Mouse (Mus musculus) neural tube, embryonic 11.5 days (tissue): Measurements from ENCODE around the gene Ubxn10. TPM values are rescaled to one million over a fixed set of nuclear protein-coding genes. Genes with fewer than 3 reads are reported as not detected.

Experiments
- ATAC-seq: fragments of 200-750 bp; cut with Nextera tagmentation; 2 replicates; pipeline ENCODE4 v1.8.0; 2017; ENCODE audit warnings: moderate number of reproducible peaks, mild to moderate bottlenecking, moderate TSS enrichment, moderate library complexity; ENCODE audit not compliant: insufficient read depth, low FRiP score, low TSS enrichment
- DNase-seq: peaks from one replicate; pipeline ENCODE4 v3.0.0-alpha.2; 2015; ENCODE audit warnings: low spot score
- H3K27ac ChIP-seq: fragments of 300-500 bp; sonication (generic); 2 replicates; pipeline ENCODE4 v1.5.1; 2014; ENCODE audit warnings: low read depth, mild to moderate bottlenecking, low read length
- H3K27me3 ChIP-seq: fragments of 300-500 bp; sonication (generic); 2 replicates; pipeline ENCODE4 v1.6.1; 2014; ENCODE audit warnings: mild to moderate bottlenecking, low read length, mixed read lengths; ENCODE audit not compliant: control insufficient read depth, insufficient read depth
- H3K36me3 ChIP-seq: fragments of 300-500 bp; sonication (generic); 2 replicates; pipeline ENCODE4 v1.6.1; 2014; ENCODE audit warnings: mild to moderate bottlenecking, low read length, moderate library complexity, mixed read lengths; ENCODE audit not compliant: control insufficient read depth, insufficient read depth
- H3K4me1 ChIP-seq: fragments of 300-500 bp; sonication (generic); 2 replicates; pipeline ENCODE4 v1.6.1; 2014; ENCODE audit warnings: low read length, mixed read lengths; ENCODE audit not compliant: control insufficient read depth, insufficient read depth
- H3K4me2 ChIP-seq: fragments of 300-500 bp; sonication (generic); 2 replicates; pipeline ENCODE4 v1.6.1; 2014; ENCODE audit warnings: low read depth, mild to moderate bottlenecking, moderate library complexity
- H3K4me3 ChIP-seq: fragments of 300-500 bp; sonication (generic); 2 replicates; pipeline ENCODE4 v1.5.1; 2014; ENCODE audit warnings: low read depth, low read length
- H3K9ac ChIP-seq: fragments of 300-500 bp; sonication (generic); 2 replicates; pipeline ENCODE4 v1.6.1; 2014; ENCODE audit warnings: mild to moderate bottlenecking, low read length
- H3K9me3 ChIP-seq: fragments of 300-500 bp; sonication (generic); 2 replicates; pipeline ENCODE4 v1.6.1; 2016; ENCODE audit warnings: low read length; ENCODE audit not compliant: control insufficient read depth
- WGBS: fragments of 180-500 bp; shearing (Covaris S2); extraction: QIAGEN DNeasy Blood & Tissue Kit; methylation state at CpG from one replicate; pipeline ENCODE4 v1.1.7; 2014; 5-methylcytosine and 5-hydroxymethylcytosine counted together
- polyA plus RNA-seq: library from polyadenylated mRNA; unstranded; fragments of >200 nt; fragmentation: Nextera tagmentation; extraction: Ambion mirVana; gene quantifications from 2 replicates; pipeline ENCODE4 v1.2.1, GENCODE M21; 2014

Gene Ubxn10
- polyA plus RNA-seq, 1 experiment from 2014 or later: 1.0 TPM

- WGBS: 79% methylated on average over 10 of the region's 10 CpGs
- H3K27me3 ChIP-seq: no peaks in the 10 kb centered on the region
- H3K4me3 ChIP-seq: no peak overlapping the region
- H3K4me1 ChIP-seq: no peaks in the 10 kb centered on the region
- H3K9me3 ChIP-seq: no peaks in the 10 kb centered on the region
- no peak overlapping the region for H3K27ac ChIP-seq
- no peak overlapping the region for H3K4me2 ChIP-seq
- no peak for DNase-seq
- no peaks in the 10 kb centered on the region for H3K36me3 ChIP-seq
- ATAC-seq: no peak
- no peak overlapping the region for H3K9ac ChIP-seq
Observed at GRCm38 (mm10) chr4:138666521-138666920, 70.4 kb downstream of the Ubxn10 start.

- Histone ChIP-seq H3K9me3 (no peaks in the 10 kb centered on the region), H3K36me3 (no peaks in the 10 kb centered on the region), H3K9ac (no peak overlapping the region), H3K27me3 (no peaks in the 10 kb centered on the region), H3K4me1 (no peaks in the 10 kb centered on the region), H3K27ac (no peak overlapping the region), H3K4me2 (no peak overlapping the region), H3K4me3 (no peak overlapping the region)
- WGBS: 80% methylated on average over 11 of the region's 11 CpGs
- ATAC-seq (no peak), DNase-seq (no peak)
Observed at GRCm38 (mm10) chr4:138659936-138660602, 76.9 kb downstream of the Ubxn10 start.

Other genes with a start within 250 kb of the Ubxn10 start
- gene Vwa5b1, start 101.3 kb downstream of the Ubxn10 start, polyA plus RNA-seq: 0.23 and 0.48 TPM in 2 replicates
- 0.46 and 0.80 TPM in 2 replicates for gene Pla2g2c, start 12.4 kb downstream of the Ubxn10 start, polyA plus RNA-seq
- 0.09 and 0.17 TPM in 2 replicates for gene Pla2g2f, start 20.5 kb upstream of the Ubxn10 start, polyA plus RNA-seq
- gene Pla2g2d, start 38.6 kb upstream of the Ubxn10 start, polyA plus RNA-seq: 1.7 and 1.8 TPM in 2 replicates
- gene Pla2g5, start 126.3 kb upstream of the Ubxn10 start, polyA plus RNA-seq: not detected in 2 replicates
- not detected in 2 replicates for gene Gm13030, start 136.8 kb upstream of the Ubxn10 start, polyA plus RNA-seq
- not detected in 2 replicates for gene Pla2g2e, start 140.8 kb upstream of the Ubxn10 start, polyA plus RNA-seq
- gene Otud3, start 176.8 kb upstream of the Ubxn10 start, polyA plus RNA-seq: 2.8 and 3.3 TPM in 2 replicates
- not detected in 2 replicates for gene Rnf186, start 229.9 kb upstream of the Ubxn10 start, polyA plus RNA-seq
- gene Tmco4, start 235.7 kb upstream of the Ubxn10 start, polyA plus RNA-seq: 0.78 and 1.7 TPM in 2 replicates